Mouse (Mus musculus) mature B cell (primary cell): ENCODE results near the gene Cped1.
"Not testable (repeated sequence)": the region's sequence is repeated elsewhere in the genome, so short reads cannot be mapped to it uniquely, and the experiment has no call there.

Experiments used
- in situ Hi-C: fragments of 300-500 bp; cut with MboI; formaldehyde crosslinking; loops from 2 replicates; pipeline ENCODE4 v1.14.3; 2019

Gene Cped1

GRCm38 (mm10) chr6:22026761-22027594, 41.3 kb downstream of the Cped1 start:
- in situ Hi-C loops, result no loop called here

GRCm38 (mm10) chr6:22027854-22028253, 42.1 kb downstream of the Cped1 start:
- in situ Hi-C loops, result no loop called here

- in situ Hi-C loops, result no loop called here
These were observed 44.7 kb downstream of the Cped1 start for GRCm38 (mm10) chr6:22030381-22030780.

- in situ Hi-C loops, result no loop called here
These were observed 47.5 kb downstream of the Cped1 start for GRCm38 (mm10) chr6:22033188-22033587.

GRCm38 (mm10) chr6:22035408-22035807, 49.7 kb downstream of the Cped1 start:
- in situ Hi-C loops, result no loop called here

GRCm38 (mm10) chr6:22035895-22036294, 50.2 kb downstream of the Cped1 start:
- in situ Hi-C loops, result no loop called here

GRCm38 (mm10) chr6:22036396-22036795, 50.7 kb downstream of the Cped1 start:
- in situ Hi-C loops, result no loop called here

- in situ Hi-C loops, result no loop called here
These were observed 51.2 kb downstream of the Cped1 start for GRCm38 (mm10) chr6:22036911-22037310.

GRCm38 (mm10) chr6:22037441-22038050, 51.8 kb downstream of the Cped1 start:
- in situ Hi-C loops, result no loop called here

- in situ Hi-C loops, result not testable (repeated sequence)
These were observed 54.0 kb downstream of the Cped1 start for GRCm38 (mm10) chr6:22039666-22040065.

GRCm38 (mm10) chr6:22044880-22045605, 59.3 kb downstream of the Cped1 start:
- in situ Hi-C loops, result no loop called here

- in situ Hi-C loops, result no loop called here
These were observed 61.4 kb downstream of the Cped1 start for GRCm38 (mm10) chr6:22047101-22047500.

- in situ Hi-C loops, result no loop called here
These were observed 63.4 kb downstream of the Cped1 start for GRCm38 (mm10) chr6:22049093-22049492.

- in situ Hi-C loops, result loop anchor here (25.0 kb wide), 1 partner anchor 264 kb away; no protein-coding TSS in a partner anchor
These were observed 65.8 kb downstream of the Cped1 start for GRCm38 (mm10) chr6:22051526-22051925.

GRCm38 (mm10) chr6:22053014-22053413, 67.3 kb downstream of the Cped1 start:
- in situ Hi-C loops, result loop anchor here (25.0 kb wide), 1 partner anchor 266 kb away; no protein-coding TSS in a partner anchor

- in situ Hi-C loops, result loop anchor here (25.0 kb wide), 1 partner anchor 277 kb away; no protein-coding TSS in a partner anchor
These were observed 78.6 kb downstream of the Cped1 start for GRCm38 (mm10) chr6:22064341-22064740.

GRCm38 (mm10) chr6:22070603-22071322, 85.0 kb downstream of the Cped1 start:
- in situ Hi-C loops, result loop anchor here (25.0 kb wide), 1 partner anchor 283 kb away; no protein-coding TSS in a partner anchor

- in situ Hi-C loops, result loop anchor here (25.0 kb wide), 1 partner anchor 284 kb away; no protein-coding TSS in a partner anchor
These were observed 85.7 kb downstream of the Cped1 start for GRCm38 (mm10) chr6:22071323-22071840.

GRCm38 (mm10) chr6:22072737-22073136, 87.0 kb downstream of the Cped1 start:
- in situ Hi-C loops, result loop anchor here (25.0 kb wide), 1 partner anchor 285 kb away; no protein-coding TSS in a partner anchor

- in situ Hi-C loops, result loop anchor here (25.0 kb wide), 1 partner anchor 287 kb away; no protein-coding TSS in a partner anchor
These were observed 88.7 kb downstream of the Cped1 start for GRCm38 (mm10) chr6:22074232-22075083.
